Mouse (Mus musculus) central nervous system, embryonic 11.5 days (tissue): ENCODE results near the gene Cyp4a10. TPM values are rescaled to one million over a fixed set of nuclear protein-coding genes. Genes with fewer than 3 reads are reported as not detected.

ENCODE experiments used
- polyA plus RNA-seq: library from polyadenylated mRNA; depleted of rRNA; stranded (reverse); fragments of >200 nt; gene quantifications from 2 replicates; pipeline ENCODE4 v1.2.3, GENCODE M21; 2012; rRNA removed

The Cyp4a10 gene
- polyA plus RNA-seq: not detected in 2 replicates

DNA sequence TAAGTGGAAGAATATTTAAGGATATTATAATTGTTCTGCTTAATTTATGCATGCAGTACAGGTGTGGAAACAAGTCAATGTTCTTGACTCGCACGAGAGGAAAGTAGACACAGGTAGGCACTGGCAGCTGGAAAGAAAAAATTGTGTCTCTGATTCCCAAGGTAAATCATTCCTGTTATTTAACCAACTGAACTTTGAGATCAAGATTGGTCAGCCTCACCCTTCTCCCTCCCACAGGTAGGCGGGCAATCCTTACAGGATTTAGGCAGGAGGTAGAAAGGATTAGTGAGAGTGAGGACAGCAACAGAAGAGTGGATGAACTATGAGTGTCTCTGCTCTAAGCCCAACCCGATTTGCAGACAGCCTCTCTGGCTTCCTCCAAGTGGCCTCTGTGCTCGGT is at the start of gene Cyp4a10:
Gene Cyp4a10, plus strand, starts transcription at position 265 of the 400 bp plus-strand sequence.

DNA sequence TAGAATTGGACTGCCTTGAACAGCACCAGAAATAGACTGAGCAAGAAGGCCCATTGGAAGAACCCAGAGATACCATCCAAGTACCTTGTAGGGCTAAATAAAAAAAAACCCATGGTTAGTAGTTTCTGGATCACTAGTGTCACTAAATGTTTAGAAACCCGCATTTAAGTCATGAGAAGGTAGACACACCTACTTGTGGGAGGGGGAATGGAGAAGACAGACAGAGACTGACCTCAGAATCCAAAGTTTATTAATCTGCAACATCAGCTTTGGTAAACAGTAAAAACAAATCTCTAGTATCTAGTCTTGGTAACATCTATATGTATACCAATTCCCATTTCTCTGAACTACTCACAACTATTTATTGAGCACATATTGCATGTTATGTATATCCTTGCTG is 22.1 kb upstream of the Cyp4a10 start, which contains the start of gene Cyp4a14:
Gene Cyp4a14, minus strand, starts transcription at position 142 of the 400 bp plus-strand sequence.

DNA sequence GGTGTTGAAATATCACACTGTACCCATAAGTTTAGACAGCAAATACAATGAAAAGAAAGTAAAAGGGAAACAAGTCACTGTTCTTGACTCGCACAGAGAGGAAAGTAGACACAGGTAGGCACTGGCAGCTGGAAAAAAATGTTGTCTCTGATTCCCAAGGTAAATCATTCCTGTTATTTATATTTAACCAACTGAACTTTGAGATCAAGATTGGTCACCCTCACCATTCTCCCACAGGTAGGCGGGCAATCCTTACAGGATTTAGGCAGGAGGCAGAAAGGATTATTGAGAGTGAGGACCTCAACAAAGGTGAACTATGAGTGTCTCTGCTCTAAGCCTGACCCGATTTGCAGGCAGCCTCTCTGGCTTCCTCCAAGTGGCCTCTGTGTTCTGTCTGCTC is 45.3 kb downstream of the Cyp4a10 start, which contains the start of gene Cyp4a31:
Gene Cyp4a31, plus strand, starts transcription at position 249 of the 400 bp plus-strand sequence.

Other genes starting within 250 kb of the Cyp4a10 start
- gene Cyp4a12a, start 219.2 kb upstream of the Cyp4a10 start, polyA plus RNA-seq: not detected in 2 replicates
- gene Cyp4a12b, start 106.6 kb upstream of the Cyp4a10 start, polyA plus RNA-seq: not detected in 2 replicates
- not detected in 2 replicates for gene Cyp4a30b, start 65.7 kb upstream of the Cyp4a10 start, polyA plus RNA-seq
- gene Cyp4a14, start 22.1 kb upstream of the Cyp4a10 start, polyA plus RNA-seq: not detected in 2 replicates
- 0.10 TPM in 1 of 2 replicates, not detected in the other for gene Cyp4a31, start 45.4 kb downstream of the Cyp4a10 start, polyA plus RNA-seq
- gene Cyp4a32, start 82.7 kb downstream of the Cyp4a10 start, polyA plus RNA-seq: not detected in 2 replicates
- 0.08 and 0.19 TPM in 2 replicates for gene Cyp4b1, start 129.5 kb downstream of the Cyp4a10 start, polyA plus RNA-seq
- 17.9 and 24.6 TPM in 2 replicates for gene Efcab14, start 219.5 kb downstream of the Cyp4a10 start, polyA plus RNA-seq